Mouse (Mus musculus): ENCODE measurements around the gene Pla2g4f. TPM values are rescaled to one million over a fixed set of nuclear protein-coding genes. Genes with fewer than 3 reads are reported as not detected.

Pla2g4f gene
- 5.6 TPM for polyA plus RNA-seq (2017; shearing (Covaris generic))

GRCm38 (mm10) chr2:120313976-120314375 is at the start of gene Pla2g4f:
Gene Pla2g4f (minus strand): TSS chr2:120314165.

GRCm38 (mm10) chr2:120352682-120353646 is 39.0 kb upstream of the Pla2g4f start, which contains the start of gene Vps39:
Gene Vps39 (minus strand): TSS chr2:120353137.

GRCm38 (mm10) chr2:120288995-120289394 is 25.0 kb downstream of the Pla2g4f start, which contains the start of gene Pla2g4d:
Gene Pla2g4d (minus strand): TSS chr2:120289197.

Other genes starting within 250 kb of the Pla2g4f start
- 6.5 TPM for gene Ehd4, start 159.6 kb downstream of the Pla2g4f start, polyA plus RNA-seq (2017; shearing (Covaris generic))
- not detected for gene Pla2g4e, start 68.8 kb downstream of the Pla2g4f start, polyA plus RNA-seq (2017; shearing (Covaris generic))
- not detected for gene Pla2g4d, start 25.0 kb downstream of the Pla2g4f start, polyA plus RNA-seq (2017; shearing (Covaris generic))
- 51.4 TPM for gene Vps39, start 39.0 kb upstream of the Pla2g4f start, polyA plus RNA-seq (2017; shearing (Covaris generic))
- gene Ganc, start 89.7 kb upstream of the Pla2g4f start, polyA plus RNA-seq (2017; shearing (Covaris generic)), result 27.0 TPM
- 32.4 TPM for gene Tmem87a, start 89.9 kb upstream of the Pla2g4f start, polyA plus RNA-seq (2017; shearing (Covaris generic))
- 71.0 TPM for gene Capn3, start 141.9 kb upstream of the Pla2g4f start, polyA plus RNA-seq (2017; shearing (Covaris generic))
- 48.8 TPM for gene Zfp106, start 249.7 kb upstream of the Pla2g4f start, polyA plus RNA-seq (2017; shearing (Covaris generic))

Data from activated CD4-positive, CD25-positive, alpha-beta regulatory T cell, adult 9 weeks (primary cell).